Mouse (Mus musculus) ES-E14 (cell line): ENCODE measurements around the gene Gm34653.
A peak's percentile ranks its signal among the peaks of the same experiment; 100 is the strongest.

Experiments used
- CHD2 ChIP-seq: IDR thresholded peaks from 2 replicates; pipeline ENCODE4 v1.6.1; 2014; ENCODE audit warnings: mild to moderate bottlenecking, low read depth, low read length, inconsistent platforms
- HCFC1 ChIP-seq: IDR thresholded peaks from 2 replicates; pipeline ENCODE4 v1.6.1; 2012; ENCODE audit warnings: low read length, inconsistent platforms, borderline replicate concordance; ENCODE audit not compliant: insufficient read depth
- MAFK ChIP-seq: IDR thresholded peaks from 2 replicates; pipeline ENCODE4 v1.6.1; 2014; ENCODE audit warnings: mild to moderate bottlenecking, low read depth, low read length, inconsistent platforms; ENCODE audit not compliant: insufficient read depth
- ZC3H11A ChIP-seq: IDR thresholded peaks from 2 replicates; pipeline ENCODE4 v1.6.1; 2012; ENCODE audit warnings: low read depth, mild to moderate bottlenecking, inconsistent platforms, low read length, borderline replicate concordance
- ZNF384 ChIP-seq: IDR thresholded peaks from 2 replicates; pipeline ENCODE4 v1.6.1; 2012; ENCODE audit warnings: low read depth, low read length, inconsistent platforms

DNA sequence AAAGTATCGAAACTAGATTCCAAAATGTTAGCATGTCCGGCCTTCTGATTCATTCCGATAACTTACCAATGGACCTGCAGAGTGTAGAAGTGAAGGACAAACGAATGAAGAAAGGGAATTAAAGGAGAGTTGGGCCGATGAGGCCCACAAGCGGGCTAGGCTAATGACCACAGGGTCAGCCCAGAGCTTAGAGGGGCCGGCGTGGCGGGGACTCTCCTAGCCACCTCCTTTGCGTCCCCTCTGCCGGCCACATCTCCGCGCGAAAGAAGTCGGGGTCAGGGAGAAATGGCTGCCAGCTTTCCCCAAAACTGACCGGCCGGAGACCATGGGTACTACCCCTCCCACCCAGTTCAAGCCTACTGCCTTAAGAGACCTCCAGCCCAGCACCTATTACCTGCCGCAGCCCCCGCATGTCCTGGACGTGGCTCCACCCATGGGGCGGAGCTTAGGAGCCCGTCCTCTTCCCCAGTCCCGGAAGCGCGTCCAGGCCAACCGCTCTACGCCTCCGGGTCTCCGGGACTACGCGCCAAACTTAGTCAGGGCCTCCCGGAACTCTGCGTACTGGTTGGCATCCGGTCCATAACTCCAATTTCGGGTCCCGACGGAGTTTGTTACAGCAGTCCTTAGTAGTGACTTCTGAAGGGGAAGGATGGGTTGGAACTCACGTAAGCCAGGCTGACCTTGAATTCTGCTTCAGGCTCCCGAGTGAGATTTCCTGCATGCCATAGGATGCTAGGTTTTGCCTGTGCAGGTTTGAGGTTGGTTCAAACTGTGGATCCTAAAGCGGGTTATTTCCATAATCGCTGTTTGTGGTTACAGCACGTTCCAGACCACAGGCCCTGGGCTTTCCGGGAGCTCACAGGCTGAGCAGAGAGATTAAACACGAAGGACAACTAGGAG, 33.2 kb upstream of the Gm34653 start, which contains the start of gene Rabepk:
- TF ChIP-seq HCFC1 (peak; percentile 57; the same call in 1 of the 2 replicates), CHD2 (no peak), ZNF384 (no peak), MAFK (no peak), ZC3H11A (no peak)
